Mouse (Mus musculus) ovary, adult 10 weeks (tissue): Measurements from ENCODE around the gene Zfp638. TPM values are rescaled to one million over a fixed set of nuclear protein-coding genes. Genes with fewer than 3 reads are reported as not detected.

ENCODE experiments used
- polyA plus RNA-seq: library from polyadenylated mRNA; stranded (reverse); fragments of 350-450 nt; fragmentation: Illumina TruSeq; extraction: RNeasy Lipid Tissue Mini Kit (QIAGEN cat#74804); gene quantifications from one replicate; pipeline ENCODE4 v1.2.3, GENCODE M21; 2014

Zfp638 gene
- polyA plus RNA-seq, result 269 TPM

GRCm38 (mm10) chr6:83866954-83867597, at the start of gene Zfp638:
Zfp638 (plus strand) TSS chr6:83867109.

GRCm38 (mm10) chr6:83831606-83832123, 35.2 kb upstream of the Zfp638 start, which contains the start of gene Paip2b:
Paip2b (minus strand) TSS chr6:83831741.

GRCm38 (mm10) chr6:84008363-84009171, 141.7 kb downstream of the Zfp638 start, which contains the start of gene Dysf:
Dysf (plus strand) TSS chr6:84008590.

Other genes starting within 250 kb of the Zfp638 start
- gene Clec4f, start 210.9 kb upstream of the Zfp638 start, polyA plus RNA-seq, result not detected
- not detected for gene Cd207, start 189.3 kb upstream of the Zfp638 start, polyA plus RNA-seq
- gene Vax2, start 155.8 kb upstream of the Zfp638 start, polyA plus RNA-seq, result not detected
- 0.60 TPM for gene Atp6v1b1, start 124.1 kb upstream of the Zfp638 start, polyA plus RNA-seq
- not detected for gene Ankrd53, start 104.5 kb upstream of the Zfp638 start, polyA plus RNA-seq
- 27.5 TPM for gene Tex261, start 91.3 kb upstream of the Zfp638 start, polyA plus RNA-seq
- gene Nagk, start 72.1 kb upstream of the Zfp638 start, polyA plus RNA-seq, result 6.8 TPM
- gene Paip2b, start 35.4 kb upstream of the Zfp638 start, polyA plus RNA-seq, result 77.4 TPM
- gene Dysf, start 141.5 kb downstream of the Zfp638 start, polyA plus RNA-seq, result 0.83 TPM